Comparison of ENCODE assay signal across 8 mouse cellular contexts in the genomic region with DNA sequence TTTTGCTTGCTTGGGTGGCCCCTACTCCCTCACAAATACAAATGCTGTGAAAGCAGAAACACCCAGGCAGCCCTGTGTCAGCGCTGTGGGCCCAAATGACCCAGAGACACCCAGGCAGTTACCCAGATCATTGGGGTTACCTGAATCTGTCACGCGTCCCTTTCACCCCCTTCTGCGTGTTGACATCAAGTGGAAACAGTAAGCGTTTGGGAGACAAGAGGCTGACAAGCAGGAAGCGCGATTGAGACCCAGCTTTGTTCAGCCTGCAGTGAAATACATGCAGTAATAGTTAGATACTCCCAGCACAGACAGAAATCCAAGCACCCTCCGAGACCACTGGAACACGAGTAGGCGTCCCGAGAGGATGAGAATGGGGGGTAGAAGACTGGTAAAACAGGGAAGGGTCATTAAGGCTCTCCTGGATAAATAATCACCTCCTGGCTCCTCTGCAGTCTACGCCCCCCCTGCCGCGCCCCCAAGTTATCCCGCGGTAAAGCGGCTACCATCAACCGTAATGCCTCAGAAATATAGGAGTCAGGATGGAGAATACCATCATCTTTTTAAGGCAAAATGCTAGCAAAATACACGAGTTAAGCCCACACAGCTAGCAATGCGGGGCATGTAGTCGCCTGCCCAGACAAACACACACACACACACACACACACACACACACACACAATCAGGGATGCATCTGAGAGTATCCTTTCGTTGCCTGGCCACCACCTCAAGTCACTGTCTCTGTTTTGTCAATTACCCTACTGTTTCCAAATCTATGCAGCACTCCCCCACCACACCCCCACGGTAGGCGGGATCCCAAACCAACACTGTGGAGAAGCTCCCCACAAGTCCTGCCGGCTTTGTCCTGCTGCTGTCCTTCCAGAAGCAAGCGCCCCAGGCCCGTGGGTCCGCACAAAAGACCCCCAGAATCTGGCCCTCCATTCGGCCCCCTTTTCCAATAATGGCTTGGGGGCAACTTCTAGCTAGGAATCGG. TPM values are rescaled to one million over a fixed set of nuclear protein-coding genes. Genes with fewer than 3 reads are reported as not detected.
DNase-seq lines count a peak whose midpoint lies in the region; ATAC-seq and TF ChIP-seq lines count a peak whose summit lies in the region.

No protein-coding gene starts in this region.

- H3K9me3 ChIP-seq in intestine, postnatal 0 days (ENCODE audit: control insufficient read depth), result no peaks in the 10 kb centered on the region
- no peaks in the 10 kb centered on the region for H3K9me3 ChIP-seq in limb, embryonic 15.5 days

- H3K4me3 ChIP-seq in intestine, postnatal 0 days (ENCODE audit: low read depth, low read length), result peak overlapping the region; percentile 97
- peak overlapping the region; percentile 71 for H3K4me3 ChIP-seq in limb, embryonic 15.5 days

- H3K4me1 ChIP-seq in intestine, postnatal 0 days (replicated peaks; ENCODE audit: control insufficient read depth, insufficient read depth, low read length), result no peaks in the 10 kb centered on the region
- peaks cover 11% of the 10 kb centered on the region; the same call in 1 of the 2 replicates for H3K4me1 ChIP-seq in limb, embryonic 15.5 days

- no peaks in the 10 kb centered on the region for H3K27me3 ChIP-seq in intestine, postnatal 0 days (replicated peaks; ENCODE audit: control insufficient read depth, insufficient read depth, low read length)
- no peaks in the 10 kb centered on the region; the same call in 1 of the 2 replicates for H3K27me3 ChIP-seq in limb, embryonic 15.5 days

- H3K4me2 ChIP-seq in intestine, postnatal 0 days (replicated peaks; ENCODE audit: low read depth), result peak overlapping the region; percentile 90
- H3K4me2 ChIP-seq in limb, embryonic 15.5 days, result peak overlapping the region; percentile 87

- TF ChIP-seq CTCF in intestine, postnatal 0 days (IDR thresholded peaks at IDR 0.05; ENCODE audit: low read depth), result no peak

- H3K27ac ChIP-seq in intestine, postnatal 0 days (ENCODE audit: low read depth, low read length), result no peak overlapping the region
- no peak overlapping the region for H3K27ac ChIP-seq in limb, embryonic 15.5 days

- H3K36me3 ChIP-seq in intestine, postnatal 0 days (ENCODE audit: control insufficient read depth, insufficient read depth), result no peaks in the 10 kb centered on the region
- H3K36me3 ChIP-seq in limb, embryonic 15.5 days, result no peaks in the 10 kb centered on the region

- H3K9ac ChIP-seq in intestine, postnatal 0 days (ENCODE audit: low read depth, low read length), result peak overlapping the region; percentile 82
- H3K9ac ChIP-seq in limb, embryonic 15.5 days, result peak overlapping the region; percentile 58

- 11% methylated on average over 30 of the region's 30 CpGs for WGBS in intestine, postnatal 0 days
- WGBS in limb, embryonic 15.5 days, result 7% methylated on average over 30 of the region's 30 CpGs

- no peak for ATAC-seq in intestine, postnatal 0 days
- 0 out of 2 replicates have a peak, but pooled peaks have one; percentile 30 for ATAC-seq in limb, embryonic 15.5 days (ENCODE audit: insufficient number of reproducible peaks, low FRiP score, low TSS enrichment, low read depth)

- peak; percentile 38 for DNase-seq in adrenal gland, adult 2 months
- DNase-seq in adrenal gland, adult 8-10 months, result no peak
- DNase-seq in embryo, embryonic 9.5 days (ENCODE audit: extremely low spot score), result peak; percentile 11
- peak; percentile 95 for DNase-seq in heart, adult 11 months
- peak; percentile 56 for DNase-seq in neural tube, embryonic 10.5 days (ENCODE audit: extremely low spot score, low spot score)
- DNase-seq in urinary bladder, postnatal 14 days (ENCODE audit: low spot score), result peak; percentile 20

RNA-seq across cellular contexts. Expression of a gene that starts 1.3 kb away (rescaled TPM):
- 1 to 10 TPM; 2.0 to 4.3 TPM for total RNA-seq in adrenal gland, adult 2 months (2021)
- 0.44 and 0.59 TPM in 2 replicates for polyA plus RNA-seq in adrenal gland, adult 2 months (2012; rRNA removed)
- total RNA-seq in adrenal gland, adult 8-10 months (2022), result 1 to 10 TPM; 1.3 to 2.2 (median 2.0) TPM
- polyA plus RNA-seq in intestine, postnatal 0 days (2015; fragmentation: Nextera tagmentation; extraction: Ambion mirVana), result 1.8 and 2.1 TPM in 2 replicates
- polyA plus RNA-seq in limb, embryonic 15.5 days (2015; fragmentation: Nextera tagmentation; extraction: Ambion mirVana), result 1.2 and 1.3 TPM in 2 replicates
